Mouse (Mus musculus): ENCODE data around the gene Wfikkn2. TPM values are rescaled to one million over a fixed set of nuclear protein-coding genes. Genes with fewer than 3 reads are reported as not detected.

Gene Wfikkn2
- polyA plus RNA-seq, 1 experiment: 0.28 TPM

DNA sequence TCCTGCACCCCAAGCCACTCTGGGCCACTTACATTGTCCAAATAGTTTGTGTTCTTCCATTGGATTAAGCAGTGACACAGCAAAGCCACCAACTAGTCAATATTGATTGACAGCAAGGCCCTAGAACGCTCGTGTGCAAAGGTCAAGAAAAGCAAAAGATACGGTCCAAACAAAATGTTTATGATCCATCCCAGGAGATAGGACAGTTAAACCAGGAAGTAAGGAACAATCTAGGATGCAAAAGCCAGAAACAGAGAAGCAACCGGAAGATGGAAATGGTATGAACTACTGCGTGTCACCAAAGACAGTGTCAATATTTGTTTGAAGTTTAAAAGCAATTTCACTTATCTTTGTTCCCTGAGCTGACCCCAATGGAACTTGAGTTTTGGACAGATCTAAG lies 43.7 kb downstream of the Wfikkn2 start:
- Histone ChIP-seq H3K27ac (replicated peaks; ENCODE audit: low read depth, low read length) (no peak overlapping the region), H3K4me3 (ENCODE audit: insufficient read depth, low read depth, low read length) (no peak overlapping the region)

DNA sequence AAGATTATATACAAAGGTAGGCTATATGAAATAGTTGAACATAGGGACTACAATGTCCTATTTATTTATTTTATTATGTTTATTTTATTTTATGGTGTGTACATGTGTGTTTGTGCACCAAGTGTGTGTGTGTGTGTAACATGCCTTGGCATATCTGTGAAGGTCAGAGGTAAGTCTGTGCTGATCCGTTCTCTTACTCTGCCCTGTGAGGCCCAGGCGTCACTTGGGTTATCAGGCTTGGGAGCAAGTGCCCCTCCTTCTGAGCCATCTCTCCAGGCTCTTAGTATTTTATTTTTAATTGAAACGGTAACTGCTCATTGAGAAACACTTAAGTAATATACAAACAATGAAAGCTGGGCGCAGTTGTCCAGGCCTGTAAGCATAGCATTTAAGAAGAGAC lies 45.4 kb downstream of the Wfikkn2 start:
- H3K27ac ChIP-seq (replicated peaks; ENCODE audit: low read depth, low read length): no peak overlapping the region
- peaks cover 4% of the 10 kb centered on the region; the same call in 1 of the 2 replicates for H3K4me1 ChIP-seq (ENCODE audit: control insufficient read depth, insufficient read depth, insufficient read length, low read length)
- no peak overlapping the region for H3K4me3 ChIP-seq (ENCODE audit: insufficient read depth, low read depth, low read length)

More for the DNA sequence above, 43.7 kb downstream of the Wfikkn2 start:
- H3K4me1 ChIP-seq (ENCODE audit: control insufficient read depth, insufficient read depth, insufficient read length, low read length): peaks cover 6% of the 10 kb centered on the region; the same call in 1 of the 2 replicates

- H3K4me1 ChIP-seq (ENCODE audit: control insufficient read depth, insufficient read depth, insufficient read length, low read length): peaks cover 4% of the 10 kb centered on the region; the same call in 1 of the 2 replicates
- H3K4me3 ChIP-seq (ENCODE audit: insufficient read depth, low read depth, low read length): no peak overlapping the region
These were observed 46.0 kb downstream of the Wfikkn2 start for GRCm38 (mm10) chr11:94199771-94200170.

GRCm38 (mm10) chr11:94198405-94199146 lies 47.2 kb downstream of the Wfikkn2 start:
- Histone ChIP-seq H3K27ac (replicated peaks; ENCODE audit: low read depth, low read length) (0 out of 2 replicates have a peak overlapping the region, but pooled peaks have one; percentile 6), H3K4me1 (ENCODE audit: control insufficient read depth, insufficient read depth, insufficient read length, low read length) (peaks cover 8% of the 10 kb centered on the region; the same call in 1 of the 2 replicates), H3K4me3 (ENCODE audit: insufficient read depth, low read depth, low read length) (no peak overlapping the region)

More at GRCm38 (mm10) chr11:94199771-94200170, 46.0 kb downstream of the Wfikkn2 start:
- no peak overlapping the region for H3K27ac ChIP-seq (replicated peaks; ENCODE audit: low read depth, low read length)

GRCm38 (mm10) chr11:94196311-94196710 lies 49.5 kb downstream of the Wfikkn2 start:
- Histone ChIP-seq H3K4me1 (ENCODE audit: control insufficient read depth, insufficient read depth, insufficient read length, low read length) (0 out of 2 replicates have a peak, but pooled peaks cover 4% of the 10 kb centered on the region), H3K4me3 (ENCODE audit: insufficient read depth, low read depth, low read length) (no peak overlapping the region), H3K27ac (replicated peaks; ENCODE audit: low read depth, low read length) (no peak overlapping the region)

DNA sequence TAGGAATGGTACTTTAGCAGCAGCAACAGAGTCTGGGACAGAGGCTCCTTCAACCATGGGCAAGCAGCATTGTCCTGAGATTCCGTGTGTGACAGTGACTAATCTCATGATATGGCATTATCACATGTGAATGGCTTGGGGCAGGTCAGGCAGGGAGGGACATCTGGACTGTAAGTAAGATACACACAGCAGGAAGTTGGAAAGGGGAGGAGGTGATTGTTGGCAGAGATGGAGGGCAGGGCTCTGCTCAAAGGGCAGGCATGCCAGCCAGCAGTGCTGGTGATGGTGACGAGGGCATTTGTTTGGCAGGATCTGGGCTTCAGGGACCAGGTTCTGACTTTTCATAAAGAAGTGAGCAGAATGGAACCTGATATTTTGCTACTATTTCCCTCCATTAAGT lies 52.7 kb downstream of the Wfikkn2 start:
- Histone ChIP-seq H3K4me3 (ENCODE audit: insufficient read depth, low read depth, low read length) (no peak overlapping the region), H3K4me1 (ENCODE audit: control insufficient read depth, insufficient read depth, insufficient read length, low read length) (0 out of 2 replicates have a peak, but pooled peaks cover 4% of the 10 kb centered on the region), H3K27ac (replicated peaks; ENCODE audit: low read depth, low read length) (no peak overlapping the region)

DNA sequence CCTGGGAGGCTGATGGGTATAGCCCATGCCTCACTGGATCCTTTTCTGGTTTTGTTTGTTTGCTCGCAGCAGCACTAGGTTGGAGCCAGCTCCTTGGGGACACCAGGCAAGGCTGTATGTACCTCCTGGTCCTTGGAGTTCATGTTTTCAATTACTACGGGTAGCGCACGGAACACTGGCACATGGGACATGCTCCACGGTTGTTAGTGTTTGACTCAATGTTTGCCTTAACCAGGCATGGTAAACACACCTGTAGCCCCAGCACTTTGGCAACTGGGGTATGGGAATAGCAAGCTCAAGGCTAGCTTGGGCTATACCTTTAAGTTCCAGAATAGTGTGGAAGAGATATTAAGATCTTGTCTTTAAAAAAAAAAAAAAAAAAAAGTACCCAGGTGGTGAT lies 55.1 kb downstream of the Wfikkn2 start:
- H3K27ac ChIP-seq (replicated peaks; ENCODE audit: low read depth, low read length): no peak overlapping the region
- H3K4me3 ChIP-seq (ENCODE audit: insufficient read depth, low read depth, low read length): no peak overlapping the region
- H3K4me1 ChIP-seq (ENCODE audit: control insufficient read depth, insufficient read depth, insufficient read length, low read length): 0 out of 2 replicates have a peak, but pooled peaks cover 4% of the 10 kb centered on the region

DNA sequence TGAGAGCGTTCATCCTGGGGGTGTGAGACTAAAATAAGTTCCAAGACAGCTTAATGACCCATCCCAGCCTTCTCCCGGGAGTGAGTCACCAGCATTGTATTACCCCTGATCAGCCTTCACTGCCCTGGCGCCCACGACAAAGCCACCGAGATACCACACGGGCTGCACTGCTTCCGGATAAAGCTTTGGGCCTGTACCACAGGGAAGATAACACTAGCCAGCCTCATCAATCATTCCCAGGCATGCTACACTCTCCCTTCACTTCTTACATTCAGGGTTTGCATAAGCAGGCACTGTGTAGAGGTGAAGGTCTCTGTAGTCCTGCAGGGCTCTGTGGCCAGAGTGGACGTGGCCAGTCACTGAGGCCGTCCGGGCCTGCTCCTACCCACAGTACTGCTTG lies 56.2 kb downstream of the Wfikkn2 start:
- Histone ChIP-seq H3K27ac (replicated peaks; ENCODE audit: low read depth, low read length) (no peak overlapping the region), H3K4me3 (ENCODE audit: insufficient read depth, low read depth, low read length) (no peak overlapping the region), H3K4me1 (ENCODE audit: control insufficient read depth, insufficient read depth, insufficient read length, low read length) (0 out of 2 replicates have a peak, but pooled peaks cover 4% of the 10 kb centered on the region)

Other genes with a start within 250 kb of the Wfikkn2 start
- 39.2 and 45.7 TPM in 2 replicates for gene Spag9, start 249.9 kb downstream of the Wfikkn2 start, polyA plus RNA-seq (2012; ENCODE audit: insufficient read depth, insufficient read length, missing spikeins)
- gene Tob1, start 34.6 kb downstream of the Wfikkn2 start, polyA plus RNA-seq (2012; ENCODE audit: insufficient read depth, insufficient read length, missing spikeins): 172 and 175 TPM in 2 replicates
- gene Gm21885, start 35.9 kb upstream of the Wfikkn2 start, polyA plus RNA-seq (2012; ENCODE audit: insufficient read depth, insufficient read length, missing spikeins): not detected in 2 replicates
- gene Luc7l3, start 76.0 kb upstream of the Wfikkn2 start, polyA plus RNA-seq (2012; ENCODE audit: insufficient read depth, insufficient read length, missing spikeins): 26.6 and 58.1 TPM in 2 replicates
- gene Ankrd40, start 82.0 kb upstream of the Wfikkn2 start, polyA plus RNA-seq (2012; ENCODE audit: insufficient read depth, insufficient read length, missing spikeins): 160 and 214 TPM in 2 replicates
- 0.50 and 1.7 TPM in 2 replicates for gene Abcc3, start 147.0 kb upstream of the Wfikkn2 start, polyA plus RNA-seq (2012; ENCODE audit: insufficient read depth, insufficient read length, missing spikeins)
- gene Cacna1g, start 228.2 kb upstream of the Wfikkn2 start, polyA plus RNA-seq (2012; ENCODE audit: insufficient read depth, insufficient read length, missing spikeins): 0.83 and 1.0 TPM in 2 replicates
- not detected in 2 replicates for gene Spata20, start 240.2 kb upstream of the Wfikkn2 start, polyA plus RNA-seq (2012; ENCODE audit: insufficient read depth, insufficient read length, missing spikeins)

Data from brown adipose tissue, adult 24 weeks (tissue).